Mouse (Mus musculus) limb, embryonic 13.5 days (tissue): ENCODE measurements around the gene Hk2. TPM values are rescaled to one million over a fixed set of nuclear protein-coding genes. Genes with fewer than 3 reads are reported as not detected.

Experiments
- ATAC-seq: fragments of 200-750 bp; cut with Nextera tagmentation; 2 replicates; pipeline ENCODE4 v1.8.0; 2017; ENCODE audit warnings: low read depth, moderate number of reproducible peaks, moderate TSS enrichment; ENCODE audit not compliant: low FRiP score
- H3K27ac ChIP-seq: fragments of 300-500 bp; sonication (generic); 2 replicates; pipeline ENCODE4 v1.5.1; 2015; ENCODE audit warnings: inconsistent platforms, mild to moderate bottlenecking, moderate library complexity
- H3K27me3 ChIP-seq: fragments of 300-500 bp; sonication (generic); 2 replicates; pipeline ENCODE4 v1.6.1; 2015; ENCODE audit warnings: mild to moderate bottlenecking, inconsistent platforms
- H3K36me3 ChIP-seq: fragments of 300-500 bp; sonication (generic); 2 replicates; pipeline ENCODE4 v1.6.1; 2015; ENCODE audit warnings: inconsistent platforms, mild to moderate bottlenecking, moderate library complexity
- H3K4me1 ChIP-seq: fragments of 300-500 bp; sonication (generic); 2 replicates; pipeline ENCODE4 v1.6.1; 2015; ENCODE audit warnings: inconsistent platforms
- H3K4me2 ChIP-seq: fragments of 300-500 bp; sonication (generic); replicated peaks from 2 replicates; pipeline ENCODE4 v1.6.1; 2015; ENCODE audit warnings: inconsistent platforms, mild to moderate bottlenecking, moderate library complexity
- H3K4me3 ChIP-seq: fragments of 300-500 bp; sonication (generic); 2 replicates; pipeline ENCODE4 v1.5.1; 2015; ENCODE audit warnings: moderate library complexity, mild to moderate bottlenecking, inconsistent platforms
- H3K9ac ChIP-seq: fragments of 300-500 bp; sonication (generic); 2 replicates; pipeline ENCODE4 v1.6.1; 2015; ENCODE audit warnings: mild to moderate bottlenecking, inconsistent platforms
- H3K9me3 ChIP-seq: fragments of 300-500 bp; sonication (generic); 2 replicates; pipeline ENCODE4 v1.6.1; 2016; ENCODE audit warnings: inconsistent platforms
- WGBS: fragments of 180-500 bp; shearing (Covaris S2); methylation state at CpG from one replicate; pipeline ENCODE4 v1.1.7; 2015; 5-methylcytosine and 5-hydroxymethylcytosine counted together
- polyA plus RNA-seq: library from polyadenylated mRNA; unstranded; fragments of >200 nt; fragmentation: Nextera tagmentation; extraction: Ambion mirVana; gene quantifications from 2 replicates; pipeline ENCODE4 v1.2.1, GENCODE M21; 2015

The Hk2 gene
- polyA plus RNA-seq, 1 experiment from 2014 or later: 20.2 TPM

DNA sequence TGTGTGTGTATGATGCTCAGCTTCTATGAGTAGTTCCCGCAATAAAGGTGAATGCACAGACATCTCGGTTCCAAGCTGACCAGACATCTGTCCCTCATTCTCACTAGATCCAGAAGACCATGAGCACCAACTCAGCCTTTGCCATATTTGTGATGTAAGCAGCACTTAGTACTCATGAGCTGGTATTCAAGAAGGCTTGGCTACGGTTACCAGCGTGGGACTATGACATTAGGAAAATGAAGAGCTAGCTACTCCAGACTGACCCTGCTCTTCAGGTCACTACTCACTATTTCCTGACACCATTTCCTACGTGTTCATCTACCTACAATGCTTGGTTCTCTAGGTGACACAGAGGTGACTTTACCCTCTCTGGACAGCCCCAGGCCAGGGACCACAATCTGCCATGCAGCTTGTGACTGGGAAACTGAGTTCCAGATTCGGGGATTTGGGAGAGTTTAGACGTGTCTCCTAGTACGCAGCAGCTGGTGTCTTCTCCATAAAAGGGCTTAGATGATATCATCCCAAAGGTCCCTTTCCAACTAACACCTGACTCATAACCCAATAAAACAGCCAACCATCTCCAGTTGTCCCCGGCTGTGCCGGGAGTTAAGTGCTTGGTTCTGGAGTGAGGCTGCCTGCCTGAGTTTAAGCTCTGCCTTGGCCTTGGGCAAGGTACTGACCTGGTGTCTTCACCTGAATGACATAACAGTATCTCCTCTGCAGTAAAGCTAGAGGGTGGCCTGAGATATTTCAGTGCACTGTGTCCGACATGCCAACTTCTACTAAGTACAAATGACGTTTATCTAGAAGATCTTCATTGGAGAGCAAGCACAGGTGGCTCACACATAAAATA lies 6.3 kb downstream of the Hk2 start:
- WGBS: 79% methylated on average over 12 of the region's 12 CpGs

DNA sequence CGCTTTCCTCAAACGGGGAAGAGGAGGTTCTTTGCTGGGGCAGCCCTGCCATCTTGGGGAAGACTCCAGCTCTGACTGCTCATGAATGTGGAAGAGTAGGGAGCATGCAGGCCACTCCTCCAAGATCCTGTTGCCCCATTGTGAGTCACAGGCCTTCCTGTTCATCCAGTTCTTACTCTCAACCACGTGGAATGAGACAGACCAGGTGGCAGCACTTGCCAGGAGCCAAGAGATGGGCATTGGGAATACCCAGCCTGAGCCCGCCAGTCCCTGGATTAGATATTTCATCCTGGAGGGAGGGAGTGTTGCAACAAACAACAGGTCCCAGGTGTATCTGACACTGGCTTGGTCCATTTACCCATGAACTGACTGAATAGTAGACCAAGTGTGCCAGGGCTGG lies 7.6 kb downstream of the Hk2 start:
- no peaks in the 10 kb centered on the region for H3K9me3 ChIP-seq
- H3K27ac ChIP-seq: no peak overlapping the region
- H3K9ac ChIP-seq: no peak overlapping the region
- no peaks in the 10 kb centered on the region for H3K36me3 ChIP-seq
- H3K27me3 ChIP-seq: no peaks in the 10 kb centered on the region
- H3K4me2 ChIP-seq: no peak overlapping the region
- ATAC-seq: no peak
- WGBS: 74% methylated on average over 4 of the region's 4 CpGs
- no peak overlapping the region for H3K4me3 ChIP-seq
- H3K4me1 ChIP-seq: peaks cover 4% of the 10 kb centered on the region; the same call in 1 of the 2 replicates

More for the DNA sequence above, 6.3 kb downstream of the Hk2 start:
- no peaks in the 10 kb centered on the region for H3K9me3 ChIP-seq
- H3K4me1 ChIP-seq: peaks cover 16% of the 10 kb centered on the region
- no peaks in the 10 kb centered on the region for H3K27me3 ChIP-seq
- H3K36me3 ChIP-seq: no peaks in the 10 kb centered on the region
- no peak for ATAC-seq
- no peak overlapping the region for H3K27ac ChIP-seq
- no peak overlapping the region for H3K4me2 ChIP-seq
- H3K4me3 ChIP-seq: no peak overlapping the region
- no peak overlapping the region for H3K9ac ChIP-seq

DNA sequence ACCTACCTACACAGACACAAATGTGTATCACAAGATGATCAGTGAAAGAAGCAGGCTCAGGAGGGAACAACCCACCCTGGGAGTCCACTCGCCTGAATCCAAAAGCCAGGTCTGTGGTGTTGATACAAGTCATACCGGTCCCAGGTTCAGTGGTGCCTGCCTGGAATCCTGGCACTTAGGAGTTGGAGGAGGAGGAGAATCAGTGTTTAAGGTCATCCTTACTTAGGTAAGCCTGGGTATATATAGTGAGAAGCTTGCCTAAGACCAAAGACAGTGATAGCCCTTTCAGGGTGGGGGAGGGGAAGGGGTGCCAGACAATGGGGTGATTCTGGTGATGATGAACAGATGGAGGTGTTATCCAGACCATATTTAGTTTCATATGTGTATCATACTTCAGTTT lies 9.0 kb downstream of the Hk2 start:
- Histone ChIP-seq H3K36me3 (no peaks in the 10 kb centered on the region), H3K27me3 (no peaks in the 10 kb centered on the region), H3K4me3 (no peak overlapping the region), H3K9ac (no peak overlapping the region), H3K9me3 (no peaks in the 10 kb centered on the region), H3K4me1 (no peaks in the 10 kb centered on the region), H3K4me2 (no peak overlapping the region), H3K27ac (no peak overlapping the region)
- 96% methylated on average over 2 of the region's 2 CpGs for WGBS
- no peak for ATAC-seq

DNA sequence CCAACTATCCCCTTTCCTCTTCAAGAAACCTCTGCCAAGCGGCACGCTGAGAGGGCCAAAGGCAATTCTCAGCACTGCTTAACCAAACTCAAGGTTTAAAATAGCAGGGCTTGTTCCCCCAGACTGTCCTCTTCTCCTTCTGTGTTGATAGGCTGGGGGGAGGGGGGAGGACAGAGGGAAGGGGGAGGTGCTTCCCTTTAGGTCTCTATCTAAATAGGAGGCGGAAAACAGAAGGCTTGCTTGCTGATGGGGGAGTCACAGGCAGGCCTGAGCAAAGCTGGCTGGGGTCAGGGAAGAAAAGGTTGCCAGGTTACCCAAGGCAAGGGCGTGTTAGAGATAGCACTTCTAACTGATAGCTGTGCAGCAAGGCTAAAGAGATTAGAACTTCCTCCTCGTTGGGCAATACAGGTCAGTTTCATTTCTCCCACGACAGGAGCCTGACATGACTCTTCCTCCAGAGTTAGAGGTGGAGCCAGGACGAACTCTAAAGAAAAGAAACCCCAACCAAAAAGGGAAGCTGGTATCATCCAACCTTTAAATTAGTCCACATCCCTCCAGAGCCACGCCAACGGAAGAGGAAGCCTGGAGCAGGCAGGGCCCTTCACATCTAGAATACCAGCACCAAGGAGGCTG lies 10.3 kb downstream of the Hk2 start:
- ATAC-seq: no peak
- peaks cover 11% of the 10 kb centered on the region for H3K36me3 ChIP-seq
- H3K27ac ChIP-seq: no peak overlapping the region
- no peaks in the 10 kb centered on the region for H3K27me3 ChIP-seq
- H3K4me2 ChIP-seq: no peak overlapping the region
- WGBS: 58% methylated on average over 9 of the region's 9 CpGs
- no peak overlapping the region for H3K9ac ChIP-seq
- no peak overlapping the region for H3K4me3 ChIP-seq
- no peaks in the 10 kb centered on the region for H3K4me1 ChIP-seq
- H3K9me3 ChIP-seq: no peaks in the 10 kb centered on the region

DNA sequence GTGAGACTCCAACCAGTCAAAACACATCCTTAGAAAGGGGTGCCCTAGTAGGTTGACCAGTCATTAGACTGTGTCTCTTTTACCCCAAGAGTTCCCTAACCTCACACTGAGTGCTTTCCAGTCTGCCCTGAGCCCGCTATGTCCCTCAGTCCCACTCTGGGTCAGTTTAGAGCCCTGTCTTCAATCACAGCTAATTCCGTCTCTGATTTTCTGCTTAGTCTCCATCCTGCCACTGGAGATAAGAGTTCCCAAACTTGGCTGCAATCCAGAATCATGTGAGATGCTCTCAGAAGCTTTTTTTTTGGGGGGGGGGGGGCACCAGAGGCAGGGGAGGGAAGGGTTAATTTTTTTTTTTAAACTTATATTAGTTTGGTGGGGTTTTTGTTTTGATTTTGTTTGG lies 11.5 kb downstream of the Hk2 start:
- no peaks in the 10 kb centered on the region for H3K9me3 ChIP-seq
- no peak overlapping the region for H3K4me2 ChIP-seq
- H3K9ac ChIP-seq: no peak overlapping the region
- no peak overlapping the region for H3K4me3 ChIP-seq
- ATAC-seq: no peak
- H3K36me3 ChIP-seq: peaks cover 15% of the 10 kb centered on the region
- H3K27me3 ChIP-seq: no peaks in the 10 kb centered on the region
- no peak overlapping the region for H3K27ac ChIP-seq
- no peaks in the 10 kb centered on the region for H3K4me1 ChIP-seq
- 88% methylated on average over 2 of the region's 2 CpGs for WGBS

DNA sequence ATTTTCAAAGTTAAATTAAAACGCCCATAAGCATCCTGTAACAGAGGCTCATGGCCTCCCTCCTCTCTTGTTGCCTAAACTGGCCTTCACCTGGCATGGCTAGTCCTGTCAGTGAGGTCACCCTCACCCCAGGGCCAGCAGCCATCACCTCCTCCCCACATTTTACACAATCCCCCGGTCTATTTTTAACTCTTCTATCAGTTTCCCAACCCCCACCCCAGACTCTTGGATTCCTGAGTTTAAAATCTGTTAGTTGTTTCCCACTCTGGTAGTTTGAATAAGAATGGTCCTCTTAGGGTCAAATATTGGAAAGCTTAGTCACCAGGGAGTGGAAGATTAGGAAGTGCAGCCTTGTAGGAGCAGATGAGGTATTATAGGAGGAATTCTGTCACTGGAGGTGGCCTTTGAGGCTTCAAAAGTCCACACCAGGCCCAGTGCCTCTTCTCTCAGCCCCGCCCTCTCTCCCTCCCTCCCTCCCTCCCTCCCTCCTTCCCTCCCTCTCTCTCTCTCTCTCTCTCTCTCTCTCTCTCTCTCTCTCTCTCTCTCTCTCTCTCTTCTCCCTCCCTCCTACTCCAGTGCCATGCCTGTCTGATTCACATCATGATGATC lies 13.4 kb downstream of the Hk2 start:
- Histone ChIP-seq H3K36me3 (peaks cover 19% of the 10 kb centered on the region), H3K9ac (no peak overlapping the region), H3K27me3 (no peaks in the 10 kb centered on the region), H3K4me1 (no peaks in the 10 kb centered on the region), H3K27ac (no peak overlapping the region), H3K4me3 (no peak overlapping the region), H3K4me2 (no peak overlapping the region), H3K9me3 (no peaks in the 10 kb centered on the region)
- 70% methylated on average over 3 of the region's 3 CpGs for WGBS
- no peak for ATAC-seq

DNA sequence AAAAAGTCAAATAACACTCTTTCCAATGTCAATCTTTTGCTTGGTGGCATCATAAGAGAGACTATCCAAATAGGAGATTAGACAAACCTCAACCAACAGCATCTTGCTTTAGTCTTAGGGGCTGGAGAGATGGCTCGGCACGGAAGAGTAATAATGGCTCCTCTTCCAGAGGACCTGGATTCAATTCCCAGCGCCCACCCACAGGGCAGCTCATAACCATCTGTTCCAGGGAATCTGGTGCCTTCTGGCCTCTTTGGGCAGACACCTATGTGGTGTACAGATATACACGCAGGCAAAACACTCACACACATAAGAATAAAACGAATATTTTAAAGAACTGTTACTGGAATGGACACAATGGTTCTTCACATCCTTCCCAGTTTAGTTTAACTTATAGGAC lies 15.0 kb downstream of the Hk2 start:
- 91% methylated on average over 5 of the region's 5 CpGs for WGBS
- peaks cover 19% of the 10 kb centered on the region for H3K36me3 ChIP-seq
- ATAC-seq: no peak

DNA sequence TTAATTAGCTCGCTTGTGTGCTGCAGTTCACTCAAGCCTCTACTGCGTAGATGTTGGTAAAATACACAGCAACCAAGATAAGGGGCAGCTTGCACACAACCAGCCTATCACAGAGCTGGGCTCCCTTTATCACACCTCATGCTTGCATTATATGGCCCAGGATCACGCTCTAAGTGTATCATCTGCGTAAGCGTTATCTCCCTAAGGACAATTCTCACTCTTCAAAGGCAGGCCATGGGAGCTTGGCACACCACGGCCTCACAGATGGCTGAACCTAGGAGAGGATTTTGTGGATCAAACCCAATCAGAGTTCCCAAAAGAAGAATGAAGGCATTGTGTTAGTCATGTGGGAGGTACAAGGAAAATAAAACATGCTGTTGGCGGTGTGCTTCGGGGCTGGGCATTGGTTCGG lies 17.4 kb downstream of the Hk2 start:
- ATAC-seq: no peak
- Histone ChIP-seq H3K4me2 (no peak overlapping the region), H3K27ac (no peak overlapping the region), H3K9ac (no peak overlapping the region), H3K36me3 (peaks cover 19% of the 10 kb centered on the region), H3K4me1 (no peaks in the 10 kb centered on the region), H3K27me3 (no peaks in the 10 kb centered on the region), H3K9me3 (no peaks in the 10 kb centered on the region), H3K4me3 (no peak overlapping the region)
- WGBS: 86% methylated on average over 9 of the region's 9 CpGs

More for the DNA sequence above, 15.0 kb downstream of the Hk2 start:
- no peak overlapping the region for H3K4me3 ChIP-seq
- H3K9me3 ChIP-seq: no peaks in the 10 kb centered on the region
- H3K9ac ChIP-seq: no peak overlapping the region
- H3K4me1 ChIP-seq: no peaks in the 10 kb centered on the region
- no peak overlapping the region for H3K4me2 ChIP-seq
- no peak overlapping the region for H3K27ac ChIP-seq
- no peaks in the 10 kb centered on the region for H3K27me3 ChIP-seq

DNA sequence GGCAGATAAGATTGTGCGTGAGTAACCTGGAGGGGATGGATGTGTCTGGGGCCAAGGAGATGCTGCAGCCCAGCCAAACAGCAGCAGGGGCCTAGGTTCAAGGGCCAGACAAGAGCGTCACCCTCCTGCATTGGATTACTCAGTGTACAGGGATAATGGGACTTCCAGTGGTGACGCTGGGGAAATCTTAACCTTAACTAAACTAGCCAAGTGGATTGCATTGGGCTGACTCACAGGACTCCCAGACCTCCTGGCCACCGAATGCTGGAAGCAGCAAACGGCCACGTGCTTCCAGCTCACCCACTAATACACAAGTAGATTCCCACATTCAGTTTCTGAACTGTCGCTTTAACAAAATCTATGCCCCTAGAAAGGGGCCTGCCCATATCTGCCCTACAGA lies 18.0 kb downstream of the Hk2 start:
- Histone ChIP-seq H3K36me3 (peaks cover 24% of the 10 kb centered on the region), H3K27me3 (no peaks in the 10 kb centered on the region), H3K9me3 (no peaks in the 10 kb centered on the region), H3K4me3 (no peak overlapping the region), H3K4me1 (no peaks in the 10 kb centered on the region), H3K27ac (no peak overlapping the region), H3K4me2 (no peak overlapping the region), H3K9ac (no peak overlapping the region)
- no peak for ATAC-seq
- 85% methylated on average over 7 of the region's 7 CpGs for WGBS

DNA sequence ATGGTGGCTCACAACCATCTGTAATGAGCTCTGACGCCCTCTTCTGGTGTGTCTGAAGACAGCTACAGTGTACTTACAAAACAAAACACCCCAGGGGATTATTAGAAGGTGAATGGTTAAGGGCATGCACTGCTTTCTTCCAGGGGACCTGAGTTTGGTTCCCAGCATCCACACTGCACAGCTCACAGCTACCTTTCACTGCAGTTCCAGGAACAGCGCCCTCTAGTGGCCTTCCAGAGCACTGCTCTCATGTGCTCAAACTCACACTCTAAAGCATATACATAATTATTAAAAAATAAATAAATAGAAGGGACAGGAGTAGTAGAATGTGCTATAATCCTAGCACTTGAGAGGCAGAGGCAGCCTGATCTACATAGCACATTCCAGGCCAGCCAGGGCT lies 18.9 kb downstream of the Hk2 start:
- H3K36me3 ChIP-seq: peaks cover 30% of the 10 kb centered on the region

DNA sequence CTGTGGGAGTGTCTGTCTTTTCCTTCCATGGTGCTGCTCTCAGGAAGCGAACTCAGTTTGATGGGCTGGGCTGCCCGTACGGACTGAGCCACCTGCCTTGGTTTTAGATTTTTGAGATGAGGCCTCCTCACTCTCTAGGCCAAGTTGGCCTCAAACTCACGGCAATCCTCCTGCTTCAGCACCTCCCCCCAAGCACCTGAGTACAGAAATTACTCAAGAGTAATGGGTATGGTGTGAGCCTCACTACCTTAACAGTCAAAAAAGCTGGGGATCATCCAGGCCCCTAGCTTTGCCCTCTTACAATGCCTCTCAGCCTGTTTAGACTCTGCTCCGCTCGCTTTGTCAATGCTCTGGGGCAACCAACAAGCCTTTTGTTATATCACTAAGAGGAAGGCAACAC lies 19.5 kb downstream of the Hk2 start:
- Histone ChIP-seq H3K27me3 (no peaks in the 10 kb centered on the region), H3K4me1 (no peaks in the 10 kb centered on the region), H3K27ac (no peak overlapping the region), H3K4me3 (no peak overlapping the region), H3K9ac (no peak overlapping the region), H3K9me3 (no peaks in the 10 kb centered on the region), H3K36me3 (peaks cover 26% of the 10 kb centered on the region), H3K4me2 (no peak overlapping the region)
- no peak for ATAC-seq
- 92% methylated on average over 6 of the region's 6 CpGs for WGBS

More for the DNA sequence above, 18.9 kb downstream of the Hk2 start:
- WGBS: 45% methylated on average over 2 of the region's 2 CpGs
- Histone ChIP-seq H3K4me3 (no peak overlapping the region), H3K27ac (no peak overlapping the region), H3K4me1 (no peaks in the 10 kb centered on the region), H3K9ac (no peak overlapping the region), H3K4me2 (no peak overlapping the region), H3K9me3 (no peaks in the 10 kb centered on the region), H3K27me3 (no peaks in the 10 kb centered on the region)
- ATAC-seq: no peak

DNA sequence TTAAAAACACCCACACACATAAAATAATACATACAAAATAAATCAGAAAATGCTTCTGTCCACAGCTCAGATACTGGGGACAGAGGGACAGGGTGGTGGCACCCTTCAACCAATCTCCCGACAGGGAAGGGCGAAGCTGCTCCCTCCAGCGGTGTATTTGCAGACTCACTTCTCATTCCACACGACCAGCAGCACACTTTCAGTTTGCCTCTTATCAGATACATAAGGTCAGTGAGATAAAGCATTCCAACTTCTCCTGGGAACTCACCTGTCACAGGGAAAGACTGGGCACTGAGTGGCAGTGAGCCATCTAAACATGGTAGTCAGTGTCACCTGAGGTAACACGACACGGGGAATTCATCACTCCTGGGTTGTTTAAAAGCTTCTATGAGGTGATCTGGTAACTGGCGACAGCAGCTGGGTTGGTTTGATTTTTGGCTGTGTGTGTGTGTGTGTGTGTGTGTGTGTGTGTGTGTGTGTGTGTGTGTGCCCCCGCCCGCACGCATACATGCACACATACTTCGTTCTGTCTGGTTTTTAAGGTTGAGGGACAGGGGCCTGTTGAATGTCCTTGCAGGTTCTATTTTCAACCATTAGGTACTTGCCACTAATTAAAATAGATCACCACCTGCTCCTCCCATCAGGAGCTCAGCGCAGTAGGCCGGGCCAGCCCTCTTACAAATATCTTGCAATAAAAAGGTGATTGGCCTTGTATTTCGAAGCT lies 20.5 kb downstream of the Hk2 start:
- ATAC-seq: no peak
- peaks cover 21% of the 10 kb centered on the region for H3K36me3 ChIP-seq
- no peak overlapping the region for H3K4me2 ChIP-seq
- H3K4me3 ChIP-seq: no peak overlapping the region
- no peak overlapping the region for H3K9ac ChIP-seq
- no peaks in the 10 kb centered on the region for H3K9me3 ChIP-seq
- 88% methylated on average over 14 of the region's 14 CpGs for WGBS
- H3K27me3 ChIP-seq: no peaks in the 10 kb centered on the region
- H3K4me1 ChIP-seq: no peaks in the 10 kb centered on the region
- no peak overlapping the region for H3K27ac ChIP-seq
